Mouse (Mus musculus) R1 (cell line): ENCODE data around the gene Casz1.
A peak's percentile ranks its signal among the peaks of the same experiment; 100 is the strongest.

Experiments used
- DNase-seq: peaks from one replicate; pipeline ENCODE4 v3.0.0-alpha.2; 2018; ENCODE audit warnings: low read depth, low spot score

Gene Casz1

DNA sequence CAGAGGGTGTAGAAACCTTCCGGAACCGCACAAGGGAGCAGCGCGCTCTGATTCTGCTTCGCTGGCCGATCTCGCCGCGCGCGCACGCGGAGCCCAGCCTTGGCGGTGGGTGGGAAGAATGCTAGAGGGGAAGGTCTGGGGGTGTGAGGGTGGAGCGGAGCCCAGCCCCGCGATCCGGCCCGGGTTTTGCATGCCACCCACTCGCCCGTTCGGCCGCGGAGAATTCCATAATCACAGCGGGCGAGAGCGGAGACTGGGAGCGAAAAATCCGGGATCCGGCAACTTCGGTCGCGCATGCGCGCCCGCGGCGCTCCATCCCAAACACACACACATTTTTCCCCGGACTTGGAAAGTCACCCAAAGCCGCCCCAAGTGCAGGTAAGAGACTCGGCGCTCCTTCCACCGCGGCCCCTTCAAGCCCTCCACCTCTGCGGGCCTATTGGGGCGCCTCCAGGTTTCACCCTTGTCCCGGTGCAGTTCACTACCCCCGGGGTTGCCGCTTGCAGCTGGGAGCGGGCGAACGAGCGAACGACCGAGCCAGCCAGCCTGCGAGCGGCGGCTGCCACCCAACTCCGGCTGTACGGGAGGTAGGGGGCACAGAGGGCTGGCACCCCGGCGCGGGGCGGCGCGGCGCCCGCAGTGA, at the start of gene Casz1:
Gene Casz1 (plus strand): TSS at position 293 of the 643 bp plus-strand sequence.
- DNase-seq: peak; percentile 94

DNA sequence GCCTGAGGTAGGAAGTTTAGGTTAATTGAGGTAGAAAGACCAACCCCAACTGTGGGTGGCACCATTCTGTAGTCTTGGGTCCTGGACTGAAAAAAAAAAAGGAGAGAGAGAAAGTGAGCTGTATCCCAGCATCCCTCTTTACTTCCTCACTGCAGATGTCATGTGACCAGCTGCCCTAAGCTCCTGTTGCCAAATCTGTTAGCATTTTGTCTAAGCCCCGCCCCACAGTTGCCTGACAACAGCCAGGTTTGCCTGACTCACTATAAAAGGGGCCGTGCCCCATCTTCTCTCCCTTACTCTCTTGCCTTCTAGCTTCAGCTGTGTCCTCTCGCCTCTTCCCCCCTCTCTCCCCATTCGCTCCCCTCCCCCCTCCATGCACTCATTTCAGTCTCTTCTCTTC, 45.4 kb upstream of the Casz1 start:
- DNase-seq: peak; percentile 53

DNA sequence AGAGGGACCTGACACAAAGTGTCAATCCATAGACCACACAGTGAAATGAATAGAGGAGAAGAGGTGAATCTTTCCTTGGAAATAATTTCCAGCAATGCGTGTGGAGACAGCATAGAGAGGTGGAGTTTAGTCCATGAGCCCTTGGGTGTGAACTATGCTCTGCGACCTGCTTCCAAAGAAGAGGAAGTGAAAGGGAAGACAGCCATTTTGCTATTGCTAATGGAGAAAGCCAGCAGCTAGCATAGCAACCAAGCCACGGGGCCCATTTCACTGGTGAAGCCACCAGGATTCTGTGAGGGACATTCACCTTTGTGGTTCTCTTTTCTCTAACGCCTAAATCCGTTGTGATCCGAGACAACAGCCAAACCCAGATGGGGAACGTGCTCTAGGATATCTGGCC, 44.1 kb upstream of the Casz1 start:
- DNase-seq: no peak

DNA sequence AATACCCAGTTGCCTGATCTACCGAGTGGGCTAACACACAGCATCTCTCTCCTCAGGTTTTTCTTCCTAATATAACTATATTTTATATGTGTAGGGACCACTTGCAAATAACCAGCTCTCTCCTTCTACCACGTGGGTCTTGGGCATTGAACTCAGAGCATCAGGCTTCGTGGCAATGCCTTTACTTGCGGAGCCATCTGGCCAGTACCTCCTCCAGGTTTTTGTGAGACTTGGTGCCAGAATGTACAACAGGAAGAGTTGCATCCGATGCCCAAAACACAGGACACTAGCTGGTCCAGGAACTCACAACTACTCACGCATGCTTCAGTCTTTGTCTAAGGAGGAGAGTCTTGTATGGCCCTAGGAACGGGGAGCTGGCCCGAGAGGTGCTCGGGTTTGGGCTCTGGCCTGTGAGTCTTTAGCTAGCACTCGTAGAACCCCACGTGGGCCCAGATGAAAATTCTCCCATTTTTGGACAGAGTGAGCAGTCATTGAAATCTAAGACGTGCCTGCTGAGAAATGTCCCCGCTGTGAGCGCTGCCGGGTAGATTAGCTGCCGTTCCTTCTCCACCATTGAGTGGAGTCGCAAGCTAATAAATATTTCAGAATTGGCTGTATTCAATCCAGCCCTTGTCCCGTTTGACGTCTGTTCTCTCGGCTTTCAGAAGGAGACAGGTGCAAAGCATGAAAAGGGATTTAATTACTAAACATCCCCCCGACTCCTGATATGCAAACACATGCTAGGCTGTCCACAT, 38.0 kb upstream of the Casz1 start:
- DNase-seq: no peak

DNA sequence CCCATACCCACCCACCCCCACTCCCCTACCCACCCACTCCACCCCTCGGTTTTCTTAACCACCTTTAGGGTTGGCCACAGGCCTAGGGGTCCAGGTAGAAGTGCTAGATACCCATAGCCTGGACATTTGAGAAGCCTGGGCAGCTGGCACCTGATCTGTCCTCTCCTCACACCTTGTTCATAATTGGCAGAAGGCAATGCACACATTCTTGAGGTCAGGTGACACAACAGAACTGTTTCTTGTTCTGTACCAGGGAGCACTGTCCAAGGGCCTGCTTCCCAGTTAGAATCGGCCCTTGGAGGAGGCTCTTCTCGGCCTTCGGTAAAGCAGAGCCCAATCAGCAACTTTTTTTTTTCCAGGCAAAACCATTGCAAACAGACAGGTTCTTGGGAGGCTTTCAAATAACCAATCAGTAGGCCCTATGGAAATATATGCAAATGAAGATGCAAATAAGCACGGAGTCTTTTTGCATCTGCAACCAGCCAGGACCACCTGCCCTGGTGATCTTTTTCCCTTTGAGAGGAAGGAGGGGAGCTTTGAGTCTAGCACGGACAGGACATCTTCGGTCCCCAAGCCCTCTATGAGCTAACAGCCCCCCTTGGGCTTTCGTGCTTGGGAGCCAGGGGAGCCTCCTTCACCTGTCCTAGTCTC, 36.4 kb upstream of the Casz1 start:
- DNase-seq: peak; percentile 67

DNA sequence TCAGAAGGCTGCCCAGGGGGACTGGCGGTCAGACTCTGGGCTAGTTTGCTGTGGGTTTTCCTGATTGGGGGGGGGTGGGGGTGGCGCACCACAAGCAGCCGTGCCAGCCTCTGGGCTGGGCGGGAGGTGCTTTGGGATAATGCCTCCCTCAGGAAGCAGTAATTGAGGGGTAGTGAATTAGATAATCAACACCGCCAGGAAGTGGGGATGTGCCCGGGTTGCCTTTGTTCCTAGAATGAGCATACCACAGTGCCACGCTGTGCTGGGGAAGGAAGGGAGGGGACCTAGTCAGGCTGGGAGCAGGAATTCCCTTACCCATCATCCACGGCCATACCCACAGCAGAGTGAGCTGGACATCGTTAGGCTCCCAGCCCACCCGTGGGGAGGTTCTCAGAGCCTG, 35.6 kb upstream of the Casz1 start:
- DNase-seq: no peak

DNA sequence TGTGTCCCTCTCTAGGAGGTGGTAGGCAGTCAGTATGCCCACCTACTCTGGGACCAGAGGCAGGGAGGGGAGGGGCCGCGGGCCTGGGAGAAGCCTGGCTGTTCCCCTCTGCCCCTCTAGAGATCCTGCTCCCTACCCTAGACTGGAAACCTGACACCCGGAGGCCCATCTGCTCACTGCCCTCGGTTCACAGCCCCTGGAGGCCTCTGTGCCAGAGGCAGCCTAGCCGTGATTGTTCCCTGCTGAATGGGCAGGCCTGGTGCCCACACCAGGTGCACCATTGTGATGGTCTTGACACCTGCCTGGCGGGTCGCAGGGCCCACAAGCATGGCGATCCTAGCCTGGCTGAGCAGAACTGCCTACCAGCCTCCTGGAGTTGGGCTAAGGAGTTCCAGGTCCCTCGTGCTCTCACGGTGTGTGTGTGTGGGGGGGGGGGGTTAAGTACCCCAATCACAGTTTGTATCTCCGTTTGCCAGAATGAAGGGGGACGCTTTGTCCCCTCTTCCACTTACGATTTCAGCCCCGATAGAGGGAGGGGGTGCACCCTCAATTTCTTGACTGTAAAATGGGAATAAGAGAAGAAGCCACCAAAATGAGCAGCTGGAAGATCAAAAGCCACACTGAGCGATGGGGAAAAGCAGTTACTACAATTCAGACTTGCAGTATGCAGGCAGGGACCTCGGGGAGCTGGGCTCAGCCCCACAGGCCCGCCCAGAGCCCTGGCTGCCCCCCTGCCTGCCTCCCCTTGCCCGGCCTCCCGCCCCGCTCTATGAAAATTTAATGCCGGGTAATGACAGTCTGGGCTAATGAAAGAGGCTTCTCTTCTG, 33.4 kb upstream of the Casz1 start:
- DNase-seq: peak; percentile 17

DNA sequence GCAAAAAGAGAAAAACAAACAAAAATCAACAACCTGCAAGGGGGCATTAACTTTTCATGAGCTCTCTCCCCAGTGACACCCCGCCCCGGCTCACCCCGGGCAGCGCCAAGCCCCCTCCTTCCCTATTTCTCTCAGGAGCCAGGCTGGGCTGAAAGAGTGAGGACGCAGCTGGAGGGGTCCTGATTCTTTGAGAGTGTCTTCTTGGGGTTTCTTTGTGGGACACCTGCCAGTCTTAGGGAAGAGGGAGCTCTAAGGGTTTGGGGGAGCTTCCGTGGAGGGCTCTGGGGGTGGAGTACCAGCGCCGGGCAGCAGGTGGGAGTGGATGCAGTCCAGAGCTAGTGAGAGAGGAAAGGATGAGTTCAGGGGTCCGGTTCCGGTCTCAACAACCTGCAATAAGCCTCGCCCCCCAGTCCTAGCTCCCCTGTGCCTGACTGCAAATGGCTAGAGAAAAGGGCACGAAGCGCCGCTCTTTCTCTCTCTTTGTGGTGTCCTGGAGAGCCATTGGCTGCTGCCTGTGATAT, 32.8 kb upstream of the Casz1 start:
- DNase-seq: peak; percentile 34

DNA sequence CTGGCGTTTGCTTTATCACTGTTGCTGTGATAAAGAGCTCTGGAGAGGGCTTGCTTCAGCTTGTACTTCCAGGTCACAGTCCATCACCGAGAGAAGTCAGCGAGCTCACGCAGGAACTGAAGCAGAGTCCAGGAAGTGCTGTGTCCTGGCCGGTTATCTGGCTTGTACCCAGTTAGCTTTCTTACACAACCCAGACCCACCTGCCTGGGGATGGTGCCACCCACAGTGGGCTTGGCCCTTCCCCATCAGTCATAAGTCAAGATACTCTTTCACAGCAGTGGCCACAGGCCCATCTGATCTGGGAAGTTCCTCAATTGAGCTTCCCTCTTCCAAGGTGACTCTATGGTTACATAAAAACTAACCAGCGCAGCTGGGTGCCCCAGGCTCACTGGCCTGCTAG, 31.6 kb upstream of the Casz1 start:
- no peak for DNase-seq

DNA sequence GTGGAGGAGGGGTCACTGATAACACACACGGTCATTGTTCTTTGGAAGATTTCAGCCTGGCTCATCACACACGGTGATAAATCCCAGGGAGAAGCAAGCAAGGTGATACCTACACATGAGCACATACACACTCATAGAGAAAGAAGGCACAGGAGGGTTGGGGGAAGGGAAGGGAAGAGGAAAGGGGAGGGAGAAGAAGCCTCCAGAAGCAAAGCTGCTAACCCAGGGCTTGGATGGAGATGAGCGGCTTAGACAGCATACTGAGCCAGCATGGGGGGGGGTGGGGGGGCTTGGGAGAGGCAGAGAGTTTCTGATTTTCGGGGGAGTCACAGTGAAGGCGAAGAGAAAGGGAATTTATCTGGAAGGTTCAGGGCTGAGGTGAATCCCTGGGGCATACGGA, 30.2 kb upstream of the Casz1 start:
- DNase-seq: no peak

DNA sequence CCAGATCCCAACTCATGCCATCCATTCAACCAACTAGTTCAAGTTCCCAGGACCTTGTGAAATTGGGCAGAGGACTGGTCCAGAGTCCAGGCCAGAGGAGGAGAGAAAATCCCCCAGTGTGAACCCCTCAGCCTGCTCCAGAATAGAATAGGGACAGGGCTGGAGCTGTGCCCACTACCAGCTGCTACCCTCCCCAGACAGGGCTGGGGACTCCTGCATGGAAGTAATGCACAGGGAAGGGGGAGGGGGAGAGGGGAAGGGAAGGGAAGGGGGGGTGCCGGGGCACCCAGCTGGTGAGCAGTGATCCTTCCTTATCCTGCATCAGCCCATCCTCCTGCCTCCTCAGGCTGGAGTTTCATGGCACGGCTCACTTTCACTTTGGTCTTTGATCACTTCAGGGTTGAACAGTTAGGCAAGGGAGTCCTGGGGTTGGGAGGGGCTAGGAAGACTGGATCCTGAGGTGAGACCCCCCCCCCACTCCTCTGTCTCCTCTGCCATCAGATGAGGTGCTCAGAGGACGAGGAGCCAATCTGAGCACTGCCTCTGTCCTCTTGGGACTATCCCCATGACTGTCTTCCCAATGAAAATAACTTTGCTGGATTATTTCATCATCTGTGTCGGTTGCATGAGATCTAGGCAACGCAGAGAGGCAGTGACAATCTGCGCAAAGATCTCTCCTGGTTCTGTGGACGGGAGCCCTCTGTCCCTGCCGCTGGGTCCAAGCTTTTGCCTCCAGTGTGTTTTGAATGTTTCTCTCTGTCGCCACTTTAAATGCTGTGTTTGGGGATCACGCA, 28.6 kb upstream of the Casz1 start:
- DNase-seq: no peak

DNA sequence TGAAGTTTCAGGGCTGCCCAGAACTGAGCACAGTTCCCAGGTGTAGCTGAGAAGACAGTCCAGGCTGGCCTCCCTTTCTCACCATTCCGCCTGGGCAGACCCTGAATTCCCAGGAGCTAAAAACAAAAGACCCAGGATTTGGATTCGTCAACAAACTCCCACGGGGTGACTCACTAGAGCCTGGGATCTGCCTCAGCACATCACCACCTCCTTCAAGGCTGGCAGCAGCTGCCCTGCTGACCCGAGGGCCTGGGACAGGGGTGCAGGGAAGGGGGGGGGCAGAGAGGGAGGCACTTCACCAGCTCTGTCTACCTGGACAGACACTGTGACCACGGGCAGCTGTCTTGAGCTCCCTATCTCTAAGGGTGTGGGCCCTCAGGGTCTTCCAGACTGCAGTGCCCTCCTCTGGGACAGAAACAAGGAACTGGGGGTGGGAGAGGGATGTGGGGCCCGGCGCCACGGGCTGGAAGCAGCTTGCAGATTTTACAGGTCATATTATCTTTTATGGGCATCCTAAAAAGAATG, 24.1 kb upstream of the Casz1 start:
- DNase-seq: no peak

DNA sequence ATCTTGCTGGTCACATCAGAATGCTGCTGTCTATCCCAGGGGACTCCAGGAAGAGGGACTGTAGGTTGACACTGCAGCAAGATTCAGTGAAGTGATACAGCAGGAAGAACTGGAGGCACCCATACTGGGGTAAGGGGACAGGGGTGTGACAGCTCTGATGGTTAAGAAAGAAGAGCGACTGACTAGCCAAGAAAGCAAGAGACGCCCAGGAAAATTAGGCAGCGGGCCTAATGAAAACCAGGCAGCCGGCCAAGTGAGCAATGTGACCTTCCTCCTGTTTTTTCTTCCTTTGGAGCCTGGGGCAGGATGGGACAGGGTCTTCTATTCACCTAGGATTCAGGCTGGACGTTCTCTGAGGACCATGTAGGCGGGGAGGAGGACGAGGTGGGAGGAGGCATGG, 22.7 kb upstream of the Casz1 start:
- DNase-seq: no peak

DNA sequence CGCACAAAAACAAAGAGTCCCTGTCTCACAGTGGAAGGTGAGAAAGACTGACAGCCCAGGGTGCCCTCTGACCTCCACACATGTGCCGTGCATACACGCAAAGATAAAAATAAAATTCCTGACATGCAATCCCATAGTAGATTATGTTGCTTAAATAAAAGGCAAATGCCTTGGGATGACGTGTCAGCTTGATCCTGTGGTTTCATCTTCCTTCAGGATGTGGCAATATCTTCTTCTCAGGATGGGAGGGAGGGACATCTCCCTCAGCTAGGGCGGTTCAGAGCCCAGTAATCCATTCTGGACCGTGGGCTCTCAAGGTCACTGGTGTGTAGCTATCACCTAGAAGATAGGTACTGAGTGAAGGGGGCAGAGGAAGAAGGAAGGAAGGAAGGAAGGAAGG, 21.3 kb upstream of the Casz1 start:
- DNase-seq: no peak

DNA sequence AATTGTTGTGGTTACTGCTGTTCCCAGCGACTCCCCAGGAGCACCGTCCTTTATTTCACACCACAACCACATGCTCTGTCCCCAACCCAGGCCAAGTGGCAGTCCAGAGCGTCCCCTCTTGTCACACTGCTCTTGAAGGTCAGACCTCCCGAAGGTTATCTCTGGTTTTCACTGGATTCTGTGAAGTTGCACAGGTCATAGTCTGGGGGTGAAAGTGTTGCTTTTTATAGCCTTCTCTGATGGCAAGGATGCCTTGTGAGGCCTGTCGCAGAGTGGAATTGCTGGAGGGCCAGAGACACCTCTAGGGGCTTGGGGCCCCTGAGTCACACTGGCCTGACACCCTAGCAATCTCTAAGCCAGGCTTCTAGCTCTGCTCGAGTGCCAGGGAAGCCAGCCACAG, 20.5 kb upstream of the Casz1 start:
- DNase-seq: no peak

DNA sequence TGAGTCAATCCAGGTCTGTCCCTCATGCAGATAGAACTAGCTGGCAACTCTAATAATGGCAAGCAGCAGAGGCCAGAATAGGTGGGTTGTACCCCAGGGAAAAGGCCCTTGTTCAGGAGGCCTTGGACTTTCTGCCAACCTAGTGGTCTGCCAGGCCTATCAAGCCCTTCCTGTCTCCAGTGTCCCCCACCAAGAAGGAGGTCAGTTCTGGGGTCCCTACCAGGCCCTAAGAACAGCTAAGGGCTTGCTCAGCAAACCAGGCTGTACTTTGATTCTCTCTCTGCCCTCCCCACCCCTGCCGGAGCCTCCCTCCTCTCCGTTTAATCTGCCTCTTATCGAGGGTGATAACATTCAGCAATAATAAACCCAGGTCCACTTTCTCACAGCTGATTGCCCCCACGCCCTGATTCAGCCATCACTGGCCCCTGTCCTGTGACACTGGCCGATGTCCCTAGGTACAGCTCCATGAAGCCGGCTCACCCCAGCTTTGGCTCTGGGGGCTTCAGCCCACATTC, 19.1 kb upstream of the Casz1 start:
- DNase-seq: no peak

DNA sequence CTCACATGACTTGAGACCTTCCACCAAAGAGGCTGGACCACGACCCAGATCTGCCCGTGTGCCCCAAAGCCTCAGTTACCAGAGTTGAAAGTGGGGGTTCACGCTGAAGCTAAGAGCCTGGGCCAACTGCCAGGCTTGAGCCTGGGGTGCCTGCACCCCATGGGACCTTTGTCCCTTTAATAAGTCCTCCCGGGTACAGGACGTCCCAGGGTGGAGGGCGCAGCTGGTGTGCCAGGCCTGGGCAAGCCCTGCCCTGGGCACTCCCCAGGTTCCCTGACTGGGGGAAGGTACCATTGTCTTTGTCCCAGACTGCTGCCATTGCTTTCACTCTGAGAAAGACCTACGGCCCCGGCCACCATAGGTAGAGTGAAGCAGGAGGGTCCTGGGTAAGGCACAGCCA, 18.2 kb upstream of the Casz1 start:
- DNase-seq: no peak

DNA sequence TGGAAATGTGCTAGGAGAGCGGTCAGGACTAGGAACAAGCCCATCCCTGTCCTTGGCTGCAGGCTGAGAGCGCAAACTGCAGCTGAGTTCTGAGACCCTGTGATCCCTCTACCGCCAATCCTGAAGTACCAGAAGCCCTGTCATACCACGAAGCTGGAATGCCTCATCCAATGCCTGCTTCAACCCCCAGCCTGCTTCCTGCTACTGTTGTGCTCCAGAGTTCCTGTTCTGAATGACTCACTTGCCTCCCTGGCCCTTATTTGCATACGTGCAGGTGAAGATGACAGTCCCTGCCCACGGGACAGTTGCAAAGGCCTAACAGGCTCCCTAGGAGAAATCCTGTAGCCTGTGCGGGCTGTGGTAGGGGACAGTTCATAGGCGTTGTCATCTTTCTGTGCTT, 13.3 kb upstream of the Casz1 start:
- DNase-seq: no peak

DNA sequence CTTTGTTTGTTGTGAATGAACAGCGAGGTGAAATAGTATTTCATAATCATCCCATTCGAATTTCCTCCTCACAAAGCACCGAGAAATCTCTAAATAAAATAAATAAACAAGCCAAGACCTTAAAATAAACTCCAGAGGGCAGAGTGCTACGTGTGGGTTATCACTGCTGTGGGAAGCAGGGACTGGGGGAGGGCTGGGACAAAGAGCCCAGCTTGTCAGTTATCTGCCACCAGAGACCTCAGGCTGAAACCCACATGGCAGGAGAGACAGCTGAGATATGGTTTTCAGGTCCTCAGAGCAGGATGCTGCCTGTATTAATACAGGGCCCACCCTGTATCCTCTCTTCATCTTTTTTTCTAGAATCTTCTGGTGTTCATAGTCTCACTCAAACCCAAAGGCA, 9.2 kb upstream of the Casz1 start:
- DNase-seq: no peak

DNA sequence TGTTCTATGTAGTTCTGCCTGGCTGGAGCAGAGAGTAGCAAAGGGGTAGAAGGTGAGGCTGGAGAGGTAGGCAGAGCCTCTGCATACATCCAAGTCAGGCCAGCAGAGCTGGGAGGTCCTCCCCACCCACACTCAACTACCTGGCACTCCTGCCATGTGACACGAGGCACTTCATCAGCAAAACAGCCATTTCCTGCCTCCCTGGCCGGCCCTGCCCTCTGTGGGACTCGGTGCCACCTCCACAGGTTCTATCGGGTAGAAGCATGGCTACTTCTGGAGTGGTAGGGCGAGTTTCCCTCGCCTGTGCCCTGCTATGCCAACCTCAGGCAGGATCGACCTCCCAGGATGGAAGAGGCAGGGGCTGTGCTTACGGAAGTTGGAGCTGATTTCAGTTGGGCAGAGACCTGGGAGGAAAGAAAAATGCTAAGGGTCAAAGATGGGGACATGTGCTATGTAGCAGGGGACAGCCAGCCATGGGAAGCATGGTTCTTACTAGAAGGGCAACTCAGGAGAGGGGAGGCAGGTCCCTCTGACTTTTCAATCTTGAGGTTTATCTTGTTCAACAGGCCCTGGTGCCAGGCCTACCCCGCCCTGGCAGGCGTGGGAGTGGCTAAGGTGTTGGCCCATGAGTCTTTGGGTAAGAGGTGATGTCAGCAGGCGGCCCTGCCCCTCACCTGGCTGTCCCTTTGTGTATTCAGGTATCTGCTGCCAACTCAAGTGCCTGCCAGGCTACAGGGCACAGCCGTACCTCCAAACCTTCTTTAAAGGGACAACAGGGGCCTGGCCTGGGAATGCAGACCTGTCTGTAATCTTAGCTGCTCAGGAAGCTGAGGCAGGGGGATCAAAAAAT, 6.5 kb upstream of the Casz1 start:
- no peak for DNase-seq
